Mouse (Mus musculus): ENCODE measurements around the gene B4galnt3.

GRCm38 (mm10) chr6:120264151-120264550 lies 30.2 kb downstream of the B4galnt3 start:
- TF ChIP-seq POLR2A (IDR thresholded peaks at IDR 0.05; ENCODE audit: control insufficient read depth, extremely low read depth, insufficient read depth, low read length, poor library complexity) (no peak), CTCF (IDR thresholded peaks at IDR 0.05; ENCODE audit: borderline replicate concordance, control insufficient read depth, extremely low read depth, insufficient read depth, low read length, poor library complexity) (no peak)

All from thymus, adult 2 months (tissue).